Mouse (Mus musculus) kidney, adult 2 months (tissue): Measurements from ENCODE around the gene Lgr4.

Source experiments
- CTCF ChIP-seq: fragments of 200-500 bp; conservative IDR thresholded peaks from 2 replicates; pipeline ENCODE4 v1.5.1; 2011; ENCODE audit warnings: low read depth, mild to moderate bottlenecking, control low read depth, low read length, moderate library complexity, mixed read lengths; ENCODE audit not compliant: insufficient read depth, insufficient read length
- POLR2A ChIP-seq: fragments of 200-500 bp; IDR thresholded peaks from one replicate; pipeline ENCODE4 v1.6.1; 2011; ENCODE audit warnings: low read depth, low read length, control low read depth

- TF ChIP-seq CTCF, result no peak
- TF ChIP-seq POLR2A, result no peak
These were observed 87.7 kb downstream of the Lgr4 start for GRCm38 (mm10) chr2:110005164-110005563.
